ENCODE assay signal across 30 mouse cellular contexts in the genomic region with DNA sequence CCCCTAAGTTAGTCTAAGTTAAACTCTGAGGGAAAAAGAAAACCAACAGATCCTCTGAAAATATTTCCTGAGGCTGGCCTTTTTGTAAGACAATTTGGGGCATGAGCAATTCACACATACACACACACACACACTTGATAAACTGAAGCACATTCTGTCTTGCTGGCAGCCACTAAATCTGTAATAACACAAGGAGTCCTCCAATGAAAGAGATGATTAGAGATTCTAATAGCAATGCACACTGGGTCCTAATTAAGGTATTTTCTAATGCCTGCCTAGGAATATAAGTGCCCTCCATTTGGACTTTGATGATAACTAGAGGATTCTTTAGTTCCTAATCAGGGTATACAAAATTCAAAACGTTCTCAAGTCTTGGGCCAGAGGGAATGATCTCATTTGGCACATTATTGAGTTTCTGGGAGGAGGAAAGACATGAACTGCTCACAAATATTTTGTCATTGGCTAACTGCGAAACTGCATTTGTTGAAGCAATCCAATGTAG.
A peak's percentile ranks its signal among the peaks of the same experiment; 100 is the strongest.
DNase-seq lines count a peak whose midpoint lies in the region; ATAC-seq and TF ChIP-seq lines count a peak whose summit lies in the region.
"Had no signal": no experiment of that assay in that cellular context is flagged by ENCODE, and none has a peak within 500 bp of the region (broad histone marks: within the 10 kb centered on the region; RNA-seq: fewer than 3 reads in every experiment).

No protein-coding gene starts in this region.

- no peaks in the 10 kb centered on the region; the same call in 1 of the 2 replicates for H3K27me3 ChIP-seq in forebrain, embryonic 13.5 days
- H3K27me3 ChIP-seq in forebrain, postnatal 0 days (ENCODE audit: insufficient read depth, low read length), result no peaks in the 10 kb centered on the region; the same call in 1 of the 2 replicates
- H3K27me3 ChIP-seq in testis, adult 2 months (ENCODE audit: control insufficient read depth, insufficient read depth, low read length), result no peaks in the 10 kb centered on the region
- H3K27me3 ChIP-seq in hindbrain, embryonic 13.5 days, result peaks cover 9% of the 10 kb centered on the region
- H3K27me3 ChIP-seq: CH12.LX; heart, embryonic 12.5 days; heart, embryonic 15.5 days; hindbrain, embryonic 15.5 days had no signal

- no peak overlapping the region for H3K27ac ChIP-seq in forebrain, embryonic 13.5 days
- no peak overlapping the region for H3K27ac ChIP-seq in forebrain, postnatal 0 days (ENCODE audit: low read depth, low read length)
- H3K27ac ChIP-seq in testis, adult 2 months (ENCODE audit: control insufficient read depth, insufficient read depth, low read depth, low read length), result peak overlapping the region; percentile 25; the same call in 1 of the 2 replicates
- no peak overlapping the region for H3K27ac ChIP-seq in hindbrain, embryonic 13.5 days
- H3K27ac ChIP-seq: embryonic facial prominence, embryonic 10.5 days; embryonic facial prominence, embryonic 13.5 days; gastrocnemius, adult 2 months; heart, embryonic 15.5 days; hindbrain, embryonic 15.5 days had no signal

- no peak overlapping the region for H3K4me2 ChIP-seq in forebrain, embryonic 13.5 days
- H3K4me2 ChIP-seq in forebrain, postnatal 0 days (ENCODE audit: low read depth), result no peak overlapping the region
- H3K4me2 ChIP-seq in hindbrain, embryonic 13.5 days, result no peak overlapping the region
- H3K4me2 ChIP-seq: embryonic facial prominence, embryonic 13.5 days; heart, embryonic 12.5 days; heart, embryonic 15.5 days; hindbrain, embryonic 15.5 days had no signal

- H3K4me3 ChIP-seq in forebrain, embryonic 13.5 days, result no peak overlapping the region
- no peak overlapping the region for H3K4me3 ChIP-seq in forebrain, postnatal 0 days (ENCODE audit: low read depth, low read length)
- H3K4me3 ChIP-seq in testis, adult 2 months (ENCODE audit: control insufficient read depth, low read depth, low read length), result no peak overlapping the region
- H3K4me3 ChIP-seq in hindbrain, embryonic 13.5 days, result no peak overlapping the region
- H3K4me3 ChIP-seq: embryonic facial prominence, embryonic 10.5 days; embryonic facial prominence, embryonic 13.5 days; erythroblast, embryonic 14.5 days; gastrocnemius, adult 2 months; heart, embryonic 12.5 days; heart, embryonic 15.5 days; hindbrain, embryonic 15.5 days had no signal

- H3K9me3 ChIP-seq in forebrain, embryonic 13.5 days (replicated peaks), result no peaks in the 10 kb centered on the region
- H3K9me3 ChIP-seq in forebrain, postnatal 0 days (ENCODE audit: low read length), result no peaks in the 10 kb centered on the region
- H3K9me3 ChIP-seq in hindbrain, embryonic 13.5 days, result no peaks in the 10 kb centered on the region
- H3K9me3 ChIP-seq: embryonic facial prominence, embryonic 10.5 days; embryonic facial prominence, embryonic 13.5 days; G1E; heart, embryonic 12.5 days; heart, embryonic 15.5 days; hindbrain, embryonic 15.5 days had no signal

- no peak for TF ChIP-seq CTCF in forebrain, postnatal 0 days (IDR thresholded peaks at IDR 0.05; ENCODE audit: low read depth)
- no peak for TF ChIP-seq CTCF in testis, adult 2 months (IDR thresholded peaks at IDR 0.05; ENCODE audit: control insufficient read depth, insufficient read depth, insufficient replicate concordance, low read depth, low read length)
- TF ChIP-seq CTCF in brain, embryonic 14.5 days (IDR thresholded peaks at IDR 0.05; ENCODE audit: borderline replicate concordance, extremely low read depth, insufficient read depth, insufficient read length), result no peak

- DNase-seq in forebrain, postnatal 0 days, result no peak
- no peak for DNase-seq in testis, postnatal 14 days (ENCODE audit: low spot score)
- DNase-seq in brain, embryonic 14.5 days (ENCODE audit: low read depth), result peak; percentile 76
- DNase-seq in cerebellum, adult 9-11 months, result no peak
- DNase-seq: adrenal gland, postnatal 10 days; adrenal gland, postnatal 36 days; B cell, adult 2 months; cerebellum, adult 11 months; cerebellum, adult 2 months; cerebellum, postnatal 10 days; cerebellum, postnatal 36 days; embryo, embryonic 11 days; gastrocnemius, adult 2 months; gastrocnemius, postnatal 14 days; heart, adult 11 months; heart, postnatal 36 days; kidney, adult 11 months; kidney, adult 8-10 months had no signal

- peak; percentile 73 for ATAC-seq in forebrain, embryonic 13.5 days
- ATAC-seq in forebrain, postnatal 0 days, result no peak
- no peak for ATAC-seq in hindbrain, embryonic 13.5 days (ENCODE audit: low FRiP score)
- ATAC-seq: activated CD4-positive, CD25-positive, alpha-beta regulatory T cell, adult 4 months had no signal

- no peak for TF ChIP-seq POLR2A in testis, adult 2 months (IDR thresholded peaks at IDR 0.05; ENCODE audit: control insufficient read depth, low read depth, low read length)
- TF ChIP-seq POLR2A in brain, embryonic 14.5 days (IDR thresholded peaks at IDR 0.05; ENCODE audit: borderline replicate concordance, extremely low read depth, insufficient read depth, insufficient read length, poor library complexity, severe bottlenecking), result no peak

- H3K4me1 ChIP-seq in forebrain, embryonic 13.5 days, result peaks cover 19% of the 10 kb centered on the region; the same call in 1 of the 2 replicates
- H3K4me1 ChIP-seq in forebrain, postnatal 0 days (ENCODE audit: insufficient read depth), result no peaks in the 10 kb centered on the region
- no peaks in the 10 kb centered on the region for H3K4me1 ChIP-seq in testis, adult 2 months (ENCODE audit: control insufficient read depth, insufficient read depth, low read length)
- no peaks in the 10 kb centered on the region for H3K4me1 ChIP-seq in hindbrain, embryonic 13.5 days (replicated peaks)
- H3K4me1 ChIP-seq: embryonic facial prominence, embryonic 10.5 days; embryonic facial prominence, embryonic 13.5 days; heart, embryonic 12.5 days; heart, embryonic 15.5 days; hindbrain, embryonic 15.5 days had no signal

- 37% methylated on average over 2 of the region's 2 CpGs for WGBS in forebrain, embryonic 13.5 days
- 37% methylated on average over 2 of the region's 2 CpGs for WGBS in forebrain, postnatal 0 days
- WGBS in hindbrain, embryonic 13.5 days, result 69% methylated on average over 2 of the region's 2 CpGs

- no peak overlapping the region for H3K9ac ChIP-seq in forebrain, embryonic 13.5 days
- no peak overlapping the region for H3K9ac ChIP-seq in forebrain, postnatal 0 days
- H3K9ac ChIP-seq in hindbrain, embryonic 13.5 days, result no peak overlapping the region
- H3K9ac ChIP-seq: embryonic facial prominence, embryonic 13.5 days; heart, embryonic 12.5 days; heart, embryonic 15.5 days; hindbrain, embryonic 15.5 days had no signal

- H3K36me3 ChIP-seq in forebrain, embryonic 13.5 days (ENCODE audit: poor library complexity, severe bottlenecking), result no peaks in the 10 kb centered on the region
- no peaks in the 10 kb centered on the region for H3K36me3 ChIP-seq in forebrain, postnatal 0 days (ENCODE audit: insufficient read depth)
- H3K36me3 ChIP-seq in testis, adult 2 months (ENCODE audit: control insufficient read depth, insufficient read depth, low read length), result no peaks in the 10 kb centered on the region
- H3K36me3 ChIP-seq in hindbrain, embryonic 13.5 days, result no peaks in the 10 kb centered on the region
- H3K36me3 ChIP-seq: embryonic facial prominence, embryonic 10.5 days; embryonic facial prominence, embryonic 13.5 days; G1E; heart, embryonic 12.5 days; heart, embryonic 15.5 days; hindbrain, embryonic 15.5 days had no signal
